Mouse (Mus musculus): Measurements from ENCODE around the gene Lin54. TPM values are rescaled to one million over a fixed set of nuclear protein-coding genes. Genes with fewer than 3 reads are reported as not detected.

Gene Lin54
- polyA plus RNA-seq, 1 experiment from 2014 or later, result 11.2 TPM

- no peak for ATAC-seq (ENCODE audit: low FRiP score, low TSS enrichment)
- Histone ChIP-seq H3K4me2 (replicated peaks; ENCODE audit: low read depth, low read length) (peak overlapping the region; percentile 73), H3K9me3 (ENCODE audit: low read length) (no peaks in the 10 kb centered on the region), H3K4me1 (ENCODE audit: insufficient read depth, low read length) (peaks cover 26% of the 10 kb centered on the region), H3K9ac (replicated peaks; ENCODE audit: low read length) (peak overlapping the region; percentile 68), H3K4me3 (ENCODE audit: low read length) (peak overlapping the region; percentile 79), H3K27ac (ENCODE audit: low read length) (no peak overlapping the region), H3K36me3 (ENCODE audit: insufficient read depth, low read length) (peaks cover 19% of the 10 kb centered on the region), H3K27me3 (ENCODE audit: insufficient read depth, low read length) (no peaks in the 10 kb centered on the region)
- 28% methylated on average over 11 of the region's 11 CpGs for WGBS
Measured at GRCm38 (mm10) chr5:100414474-100415196, 85.8 kb downstream of the Lin54 start.

- Histone ChIP-seq H3K9me3 (ENCODE audit: low read length) (no peaks in the 10 kb centered on the region), H3K27me3 (ENCODE audit: insufficient read depth, low read length) (no peaks in the 10 kb centered on the region), H3K4me3 (ENCODE audit: low read length) (no peak overlapping the region), H3K4me2 (replicated peaks; ENCODE audit: low read depth, low read length) (0 out of 2 replicates have a peak overlapping the region, but pooled peaks have one; percentile 2), H3K4me1 (ENCODE audit: insufficient read depth, low read length) (peaks cover 26% of the 10 kb centered on the region), H3K27ac (ENCODE audit: low read length) (no peak overlapping the region), H3K36me3 (ENCODE audit: insufficient read depth, low read length) (peaks cover 9% of the 10 kb centered on the region; the same call in 1 of the 2 replicates), H3K9ac (replicated peaks; ENCODE audit: low read length) (no peak overlapping the region)
- WGBS, result 60% methylated on average over 3 of the region's 3 CpGs
- no peak for ATAC-seq (ENCODE audit: low FRiP score, low TSS enrichment)
Measured at GRCm38 (mm10) chr5:100412886-100413285, 87.6 kb downstream of the Lin54 start.

GRCm38 (mm10) chr5:100410281-100410680 lies 90.2 kb downstream of the Lin54 start:
- no peak overlapping the region for H3K27ac ChIP-seq (ENCODE audit: low read length)
- no peak overlapping the region for H3K4me3 ChIP-seq (ENCODE audit: low read length)
- ATAC-seq (ENCODE audit: low FRiP score, low TSS enrichment), result no peak
- WGBS, result 90% methylated on average over 5 of the region's 5 CpGs
- no peak overlapping the region for H3K4me2 ChIP-seq (replicated peaks; ENCODE audit: low read depth, low read length)
- no peaks in the 10 kb centered on the region for H3K9me3 ChIP-seq (ENCODE audit: low read length)
- H3K36me3 ChIP-seq (ENCODE audit: insufficient read depth, low read length), result peaks cover 21% of the 10 kb centered on the region
- H3K9ac ChIP-seq (replicated peaks; ENCODE audit: low read length), result no peak overlapping the region
- H3K27me3 ChIP-seq (ENCODE audit: insufficient read depth, low read length), result no peaks in the 10 kb centered on the region
- H3K4me1 ChIP-seq (ENCODE audit: insufficient read depth, low read length), result peaks cover 20% of the 10 kb centered on the region

GRCm38 (mm10) chr5:100408485-100408884 lies 92.0 kb downstream of the Lin54 start:
- 80% methylated on average over 5 of the region's 5 CpGs for WGBS
- Histone ChIP-seq H3K9ac (replicated peaks; ENCODE audit: low read length) (no peak overlapping the region), H3K36me3 (ENCODE audit: insufficient read depth, low read length) (peaks cover 34% of the 10 kb centered on the region), H3K4me2 (replicated peaks; ENCODE audit: low read depth, low read length) (no peak overlapping the region), H3K9me3 (ENCODE audit: low read length) (no peaks in the 10 kb centered on the region), H3K27me3 (ENCODE audit: insufficient read depth, low read length) (no peaks in the 10 kb centered on the region), H3K4me1 (ENCODE audit: insufficient read depth, low read length) (peaks cover 4% of the 10 kb centered on the region), H3K4me3 (ENCODE audit: low read length) (no peak overlapping the region), H3K27ac (ENCODE audit: low read length) (no peak overlapping the region)
- no peak for ATAC-seq (ENCODE audit: low FRiP score, low TSS enrichment)

GRCm38 (mm10) chr5:100396753-100397152 lies 103.7 kb downstream of the Lin54 start:
- no peak for ATAC-seq (ENCODE audit: low FRiP score, low TSS enrichment)
- Histone ChIP-seq H3K4me2 (replicated peaks; ENCODE audit: low read depth, low read length) (no peak overlapping the region), H3K4me3 (ENCODE audit: low read length) (no peak overlapping the region), H3K9ac (replicated peaks; ENCODE audit: low read length) (no peak overlapping the region), H3K4me1 (ENCODE audit: insufficient read depth, low read length) (no peaks in the 10 kb centered on the region), H3K36me3 (ENCODE audit: insufficient read depth, low read length) (peaks cover 73% of the 10 kb centered on the region), H3K27ac (ENCODE audit: low read length) (no peak overlapping the region), H3K27me3 (ENCODE audit: insufficient read depth, low read length) (no peaks in the 10 kb centered on the region), H3K9me3 (ENCODE audit: low read length) (no peaks in the 10 kb centered on the region)
- WGBS, result 96% methylated on average over 3 of the region's 3 CpGs

GRCm38 (mm10) chr5:100393681-100394080 lies 106.8 kb downstream of the Lin54 start:
- Histone ChIP-seq H3K9ac (replicated peaks; ENCODE audit: low read length) (no peak overlapping the region), H3K9me3 (ENCODE audit: low read length) (no peaks in the 10 kb centered on the region), H3K4me3 (ENCODE audit: low read length) (no peak overlapping the region), H3K4me2 (replicated peaks; ENCODE audit: low read depth, low read length) (no peak overlapping the region), H3K27ac (ENCODE audit: low read length) (no peak overlapping the region), H3K27me3 (ENCODE audit: insufficient read depth, low read length) (no peaks in the 10 kb centered on the region), H3K36me3 (ENCODE audit: insufficient read depth, low read length) (peaks cover 82% of the 10 kb centered on the region), H3K4me1 (ENCODE audit: insufficient read depth, low read length) (no peaks in the 10 kb centered on the region)
- WGBS, result 87% methylated on average over 3 of the region's 3 CpGs
- ATAC-seq (ENCODE audit: low FRiP score, low TSS enrichment), result no peak

- Histone ChIP-seq H3K4me2 (replicated peaks; ENCODE audit: low read depth, low read length) (no peak overlapping the region), H3K36me3 (ENCODE audit: insufficient read depth, low read length) (peaks cover 81% of the 10 kb centered on the region), H3K4me1 (ENCODE audit: insufficient read depth, low read length) (no peaks in the 10 kb centered on the region), H3K27ac (ENCODE audit: low read length) (no peak overlapping the region), H3K27me3 (ENCODE audit: insufficient read depth, low read length) (no peaks in the 10 kb centered on the region), H3K9me3 (ENCODE audit: low read length) (no peaks in the 10 kb centered on the region), H3K9ac (replicated peaks; ENCODE audit: low read length) (no peak overlapping the region), H3K4me3 (ENCODE audit: low read length) (no peak overlapping the region)
- ATAC-seq (ENCODE audit: low FRiP score, low TSS enrichment), result no peak
- 92% methylated on average over 20 of the region's 20 CpGs for WGBS
Measured at GRCm38 (mm10) chr5:100392436-100392955, 107.9 kb downstream of the Lin54 start.

Small RNA genes within 50 kb of the gene (microRNA-seq; reads per million reads assigned to microRNA genes)
- not detected for gene Gm23222

Other genes with a start within 250 kb of the Lin54 start
- gene Sec31a, start 84.4 kb downstream of the Lin54 start, polyA plus RNA-seq (2015; fragmentation: Nextera tagmentation; extraction: Ambion mirVana), result 174 and 191 TPM in 2 replicates
- gene Cops4, start 17.7 kb upstream of the Lin54 start, polyA plus RNA-seq (2015; fragmentation: Nextera tagmentation; extraction: Ambion mirVana), result 191 and 193 TPM in 2 replicates
- 87.7 and 91.5 TPM in 2 replicates for gene Plac8, start 71.6 kb upstream of the Lin54 start, polyA plus RNA-seq (2015; fragmentation: Nextera tagmentation; extraction: Ambion mirVana)
- 68.5 and 70.3 TPM in 2 replicates for gene Coq2, start 174.5 kb upstream of the Lin54 start, polyA plus RNA-seq (2015; fragmentation: Nextera tagmentation; extraction: Ambion mirVana)
- gene Hpse, start 219.1 kb upstream of the Lin54 start, polyA plus RNA-seq (2015; fragmentation: Nextera tagmentation; extraction: Ambion mirVana), result 4.0 and 4.5 TPM in 2 replicates